Mouse (Mus musculus): ENCODE measurements around the gene Mfap4. TPM values are rescaled to one million over a fixed set of nuclear protein-coding genes. Genes with fewer than 3 reads are reported as not detected.

The Mfap4 gene
- polyA plus RNA-seq, 1 experiment from 2014 or later = 100 TPM

DNA sequence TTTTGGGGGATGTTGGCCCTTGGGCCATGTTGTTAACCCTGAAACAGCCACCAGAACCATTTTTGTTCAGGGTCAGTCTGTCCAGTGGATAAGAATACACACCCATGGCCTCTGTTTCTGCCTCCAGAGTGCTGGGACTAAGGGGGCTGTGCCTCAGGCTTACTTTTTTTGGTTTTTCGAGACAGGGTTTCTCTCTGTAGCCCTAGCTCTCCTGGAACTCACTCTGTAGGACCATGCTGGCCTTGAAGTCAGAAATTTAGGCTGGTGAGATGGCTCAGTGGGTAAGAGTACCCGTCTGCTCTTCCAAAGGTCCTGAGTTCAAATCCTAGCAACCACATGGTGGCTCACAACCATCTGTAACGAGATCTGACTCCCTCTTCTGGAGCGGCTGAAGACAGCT lies 6.4 kb upstream of the Mfap4 start:
- no peak overlapping the region for H3K27ac ChIP-seq
- ATAC-seq (replicated peaks; ENCODE audit: low FRiP score, low read depth) = no peak
- no peaks in the 10 kb centered on the region for H3K9me3 ChIP-seq (replicated peaks; ENCODE audit: low read length)
- peaks cover 9% of the 10 kb centered on the region; the same call in 1 of the 2 replicates for H3K4me1 ChIP-seq (replicated peaks; ENCODE audit: insufficient read depth, low read length)
- no peak for DNase-seq (ENCODE audit: low spot score)
- 85% methylated on average over 4 of the region's 4 CpGs for WGBS
- no peak overlapping the region for H3K4me2 ChIP-seq (ENCODE audit: low read length)
- no peak overlapping the region for H3K9ac ChIP-seq (ENCODE audit: low read depth, low read length)
- no peak overlapping the region for H3K4me3 ChIP-seq (replicated peaks; ENCODE audit: low read depth, low read length)
- H3K36me3 ChIP-seq (ENCODE audit: insufficient read depth, low read length) = no peaks in the 10 kb centered on the region
- no peaks in the 10 kb centered on the region for H3K27me3 ChIP-seq (ENCODE audit: insufficient read depth, low read length)
- no peak for TF ChIP-seq CTCF (IDR thresholded peaks at IDR 0.05; ENCODE audit: low read depth)

DNA sequence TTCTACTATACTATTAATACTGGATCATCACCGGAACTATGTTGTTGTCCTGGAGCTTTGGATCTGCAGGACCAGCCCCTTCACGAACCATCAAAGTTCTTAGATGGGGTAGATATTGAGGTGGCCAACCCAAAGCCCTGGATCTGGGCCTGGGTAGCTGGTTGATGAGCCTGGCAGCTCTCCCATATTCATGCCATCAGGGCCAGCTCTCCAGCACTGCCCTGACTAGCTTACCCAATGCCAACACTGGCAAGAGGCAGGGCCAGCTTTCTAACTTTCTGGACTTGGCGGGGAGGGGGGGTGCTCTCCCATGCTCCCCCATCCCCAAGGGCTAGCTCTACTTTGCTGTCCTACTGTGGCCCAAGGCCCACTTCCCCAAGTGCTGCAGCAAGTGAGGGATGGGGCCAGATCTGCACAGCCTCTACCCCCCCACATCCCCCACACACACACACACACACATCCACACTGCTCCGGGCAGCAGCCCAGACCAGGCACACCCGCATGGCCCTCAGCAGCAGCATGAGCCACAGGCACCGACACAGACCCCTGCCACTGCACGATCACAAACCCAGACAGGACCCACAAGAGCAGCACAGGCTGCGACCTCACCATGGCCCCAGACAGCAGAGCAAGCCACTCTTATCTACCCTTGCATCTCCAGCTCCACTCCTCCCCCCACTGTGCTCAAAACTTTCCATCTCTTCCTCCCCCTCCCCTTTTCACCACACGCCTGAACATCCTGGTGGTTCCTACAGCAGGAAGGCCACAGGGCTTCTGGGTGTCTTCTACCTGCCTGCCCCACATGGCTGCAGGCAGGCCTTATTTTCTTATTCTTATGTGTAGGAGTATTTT lies 3.8 kb upstream of the Mfap4 start:
- Histone ChIP-seq H3K4me2 (ENCODE audit: low read length) (no peak overlapping the region), H3K27ac (no peak overlapping the region), H3K9ac (ENCODE audit: low read depth, low read length) (no peak overlapping the region), H3K36me3 (ENCODE audit: insufficient read depth, low read length) (no peaks in the 10 kb centered on the region), H3K9me3 (replicated peaks; ENCODE audit: low read length) (no peaks in the 10 kb centered on the region), H3K4me1 (replicated peaks; ENCODE audit: insufficient read depth, low read length) (peaks cover 19% of the 10 kb centered on the region; the same call in 1 of the 2 replicates), H3K4me3 (replicated peaks; ENCODE audit: low read depth, low read length) (no peak overlapping the region), H3K27me3 (ENCODE audit: insufficient read depth, low read length) (no peaks in the 10 kb centered on the region)
- 55% methylated on average over 9 of the region's 9 CpGs for WGBS
- no peak; the same call in 1 of the 2 replicates for ATAC-seq (replicated peaks; ENCODE audit: low FRiP score, low read depth)
- DNase-seq (ENCODE audit: low spot score) = no peak
- TF ChIP-seq CTCF (IDR thresholded peaks at IDR 0.05; ENCODE audit: low read depth) = no peak

DNA sequence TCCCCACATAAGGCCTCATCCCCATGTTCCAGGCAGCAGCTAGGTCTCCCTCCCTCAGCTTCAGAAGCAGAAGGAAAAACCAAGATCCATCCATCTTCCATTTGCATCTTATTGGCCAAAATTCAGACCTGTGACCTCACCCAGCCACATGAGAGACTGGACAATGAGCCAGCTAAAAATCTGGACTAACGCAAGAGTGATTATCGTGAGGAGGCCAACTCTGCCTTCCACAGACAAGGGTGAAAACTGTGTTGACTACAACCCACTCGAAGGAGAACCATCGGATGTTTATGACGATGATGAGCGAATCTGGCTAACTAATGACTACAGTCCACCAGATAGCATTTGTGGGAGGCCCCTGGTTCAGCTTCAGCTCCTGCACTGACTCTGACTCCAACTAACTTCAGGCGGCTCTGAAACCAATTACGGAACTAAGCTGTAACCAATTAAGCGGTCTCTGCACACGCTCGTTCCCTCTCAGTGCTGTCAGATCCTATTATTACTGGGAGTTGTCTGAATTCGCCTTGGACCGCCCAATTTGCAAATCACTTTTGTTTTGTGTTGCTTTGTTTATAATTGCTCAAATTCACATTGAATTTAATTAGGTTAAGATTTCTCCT lies 1.9 kb upstream of the Mfap4 start:
- no peak overlapping the region for H3K4me2 ChIP-seq (ENCODE audit: low read length)
- no peak overlapping the region for H3K9ac ChIP-seq (ENCODE audit: low read depth, low read length)
- H3K27ac ChIP-seq = no peak overlapping the region
- H3K4me1 ChIP-seq (replicated peaks; ENCODE audit: insufficient read depth, low read length) = peaks cover 19% of the 10 kb centered on the region; the same call in 1 of the 2 replicates
- DNase-seq (ENCODE audit: low spot score) (no peak), ATAC-seq (replicated peaks; ENCODE audit: low FRiP score, low read depth) (no peak)
- TF ChIP-seq CTCF (IDR thresholded peaks at IDR 0.05; ENCODE audit: low read depth) = no peak
- H3K9me3 ChIP-seq (replicated peaks; ENCODE audit: low read length) = no peaks in the 10 kb centered on the region
- peaks cover 5% of the 10 kb centered on the region; the same call in 1 of the 2 replicates for H3K36me3 ChIP-seq (ENCODE audit: insufficient read depth, low read length)
- WGBS = 63% methylated on average over 13 of the region's 13 CpGs
- no peaks in the 10 kb centered on the region for H3K27me3 ChIP-seq (ENCODE audit: insufficient read depth, low read length)
- H3K4me3 ChIP-seq (replicated peaks; ENCODE audit: low read depth, low read length) = no peak overlapping the region

DNA sequence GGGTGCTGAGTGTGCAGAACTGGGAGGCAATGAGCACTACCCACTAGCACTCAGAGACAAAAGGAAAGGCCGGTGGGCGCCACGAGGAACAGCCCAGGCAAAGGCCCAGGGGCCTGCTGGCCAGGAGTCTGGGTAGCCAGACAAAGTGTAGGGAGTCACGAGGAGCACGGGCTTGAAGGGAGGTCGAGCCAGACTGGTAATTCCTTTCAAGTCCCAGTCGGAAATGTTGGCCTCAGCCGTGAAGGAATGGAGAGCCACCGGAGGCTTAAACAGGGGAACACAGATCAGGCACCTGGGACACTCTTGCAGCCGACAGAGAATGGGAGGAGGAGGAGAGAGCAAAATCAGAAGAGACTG lies 997 bp upstream of the Mfap4 start:
- Histone ChIP-seq H3K4me2 (ENCODE audit: low read length) (0 out of 2 replicates have a peak overlapping the region, but pooled peaks have one; percentile 30), H3K4me1 (replicated peaks; ENCODE audit: insufficient read depth, low read length) (peaks cover 19% of the 10 kb centered on the region; the same call in 1 of the 2 replicates), H3K4me3 (replicated peaks; ENCODE audit: low read depth, low read length) (no peak overlapping the region), H3K9me3 (replicated peaks; ENCODE audit: low read length) (no peaks in the 10 kb centered on the region), H3K36me3 (ENCODE audit: insufficient read depth, low read length) (peaks cover 11% of the 10 kb centered on the region; the same call in 1 of the 2 replicates), H3K9ac (ENCODE audit: low read depth, low read length) (peak overlapping the region; percentile 48; the same call in 1 of the 2 replicates), H3K27ac (peak overlapping the region; percentile 88), H3K27me3 (ENCODE audit: insufficient read depth, low read length) (no peaks in the 10 kb centered on the region)
- no peak for TF ChIP-seq CTCF (IDR thresholded peaks at IDR 0.05; ENCODE audit: low read depth)
- no peak for ATAC-seq (replicated peaks; ENCODE audit: low FRiP score, low read depth)
- 16% methylated on average over 10 of the region's 10 CpGs for WGBS
- no peak for DNase-seq (ENCODE audit: low spot score)

DNA sequence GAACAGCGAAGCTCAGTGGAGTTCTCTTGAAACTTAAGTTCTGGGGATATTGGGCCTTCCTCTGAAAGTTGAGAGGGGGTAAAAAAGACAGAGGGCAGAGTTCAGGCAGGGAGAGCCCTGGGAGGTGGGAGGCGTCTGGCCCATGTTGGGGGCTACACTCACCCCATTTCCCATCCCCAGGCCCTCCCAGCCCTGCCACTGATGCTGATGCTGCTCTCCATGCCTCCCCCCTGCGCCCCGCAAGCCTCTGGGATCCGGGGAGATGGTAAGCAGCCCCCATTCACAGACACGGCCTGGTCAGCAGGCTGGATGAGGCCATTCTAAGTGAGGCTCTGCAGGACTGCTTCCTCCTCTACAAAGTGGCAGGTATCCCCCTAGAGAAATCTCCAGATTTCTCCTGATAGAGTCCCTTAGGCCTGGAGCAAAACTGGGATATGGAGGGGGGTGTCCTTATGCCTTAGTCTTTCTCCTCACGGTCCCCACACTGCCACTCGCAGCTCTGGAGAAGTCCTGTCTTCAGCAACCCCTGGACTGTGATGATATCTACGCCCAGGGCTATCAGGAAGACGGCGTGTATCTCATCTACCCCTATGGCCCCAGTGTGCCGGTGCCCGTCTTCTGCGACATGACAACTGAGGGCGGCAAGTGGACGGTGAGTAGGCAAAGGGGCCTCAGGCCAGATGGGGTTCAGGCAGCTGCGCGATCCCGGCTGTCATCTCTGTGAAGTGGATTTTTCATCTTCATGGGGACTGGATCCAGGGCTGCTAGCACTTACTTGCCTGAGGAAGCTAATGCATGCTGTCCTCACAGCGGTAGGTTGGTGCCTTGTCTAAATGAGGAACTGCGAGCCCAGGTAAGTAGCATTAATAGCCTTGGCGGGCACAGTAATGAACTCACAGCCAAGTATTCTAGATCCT lies 568 bp downstream of the Mfap4 start:
- peaks cover 23% of the 10 kb centered on the region for H3K36me3 ChIP-seq (ENCODE audit: insufficient read depth, low read length)
- H3K27ac ChIP-seq = peak overlapping the region; percentile 84
- 0 out of 2 replicates have a peak, but pooled peaks have one; percentile 4 for TF ChIP-seq CTCF (IDR thresholded peaks at IDR 0.05; ENCODE audit: low read depth)
- H3K9ac ChIP-seq (ENCODE audit: low read depth, low read length) = 0 out of 2 replicates have a peak overlapping the region, but pooled peaks have one; percentile 18
- 44% methylated on average over 22 of the region's 22 CpGs for WGBS
- ATAC-seq (replicated peaks; ENCODE audit: low FRiP score, low read depth) (no peak), DNase-seq (ENCODE audit: low spot score) (no peak)
- H3K9me3 ChIP-seq (replicated peaks; ENCODE audit: low read length) = no peaks in the 10 kb centered on the region
- H3K4me3 ChIP-seq (replicated peaks; ENCODE audit: low read depth, low read length) = peak overlapping the region; percentile 22
- peaks cover 19% of the 10 kb centered on the region; the same call in 1 of the 2 replicates for H3K4me1 ChIP-seq (replicated peaks; ENCODE audit: insufficient read depth, low read length)
- peak overlapping the region; percentile 41 for H3K4me2 ChIP-seq (ENCODE audit: low read length)
- no peaks in the 10 kb centered on the region for H3K27me3 ChIP-seq (ENCODE audit: insufficient read depth, low read length)
